In genomic region chr3:34837644-34838332, GRCm38 (mm10) we compare ENCODE assay signal across 14 mouse cellular contexts.
DNase-seq lines count a peak whose midpoint lies in the region; ATAC-seq lines count a peak whose summit lies in the region.
"Had no signal": no experiment of that assay in that cellular context is flagged by ENCODE, and none has a peak within 500 bp of the region (broad histone marks: within the 10 kb centered on the region; RNA-seq: fewer than 3 reads in every experiment).

No protein-coding gene starts in this region.

- DNase-seq in embryo, embryonic 11 days = peak; percentile 17
- DNase-seq in embryo, embryonic 10 days (ENCODE audit: low spot score) = no peak
- DNase-seq in limb, embryonic 10.5 days (ENCODE audit: low spot score) = no peak
- DNase-seq in forebrain, embryonic 14.5 days (ENCODE audit: low spot score) = peak; percentile 84
- DNase-seq in urinary bladder, adult 2 months (ENCODE audit: low spot score) = no peak
- DNase-seq in kidney, postnatal 36 days = no peak
- DNase-seq: adrenal gland, adult 2 months; gastrocnemius, postnatal 10 days; kidney, postnatal 25 days had no signal

- H3K9ac ChIP-seq in limb, embryonic 13.5 days = no peak overlapping the region
- H3K9ac ChIP-seq in forebrain, embryonic 14.5 days (ENCODE audit: low read length) = no peak overlapping the region; the same call in 1 of the 2 replicates
- H3K9ac ChIP-seq in neural tube, embryonic 14.5 days (replicated peaks; ENCODE audit: low read depth, low read length) = no peak overlapping the region
- H3K9ac ChIP-seq: lung, embryonic 15.5 days had no signal

- ATAC-seq in limb, embryonic 13.5 days (ENCODE audit: low FRiP score, low read depth) = peak; percentile 36; the same call in 1 of the 2 replicates
- peak; percentile 84 for ATAC-seq in forebrain, embryonic 14.5 days
- ATAC-seq in neural tube, embryonic 14.5 days (ENCODE audit: low read depth) = peak; percentile 50; the same call in 1 of the 2 replicates

- WGBS in limb, embryonic 13.5 days = 57% methylated on average over 11 of the region's 11 CpGs
- 82% methylated on average over 11 of the region's 11 CpGs for WGBS in limb, embryonic 10.5 days
- 4% methylated on average over 11 of the region's 11 CpGs for WGBS in forebrain, embryonic 14.5 days
- WGBS in neural tube, embryonic 14.5 days = 40% methylated on average over 11 of the region's 11 CpGs

- no peaks in the 10 kb centered on the region for H3K27me3 ChIP-seq in limb, embryonic 13.5 days
- no peaks in the 10 kb centered on the region for H3K27me3 ChIP-seq in limb, embryonic 10.5 days (ENCODE audit: low read depth, poor library complexity, severe bottlenecking)
- H3K27me3 ChIP-seq in forebrain, embryonic 14.5 days (replicated peaks; ENCODE audit: control insufficient read depth, insufficient read depth, low read length) = no peaks in the 10 kb centered on the region
- H3K27me3 ChIP-seq in neural tube, embryonic 14.5 days (ENCODE audit: control insufficient read depth, insufficient read depth, low read length) = peaks cover 4% of the 10 kb centered on the region; the same call in 1 of the 2 replicates
- H3K27me3 ChIP-seq: lung, embryonic 15.5 days; megakaryocyte, embryonic 14.5 days had no signal

- no peaks in the 10 kb centered on the region for H3K9me3 ChIP-seq in limb, embryonic 13.5 days
- no peaks in the 10 kb centered on the region for H3K9me3 ChIP-seq in limb, embryonic 10.5 days (replicated peaks)
- no peaks in the 10 kb centered on the region for H3K9me3 ChIP-seq in forebrain, embryonic 14.5 days (replicated peaks; ENCODE audit: control insufficient read depth, low read length)
- no peaks in the 10 kb centered on the region for H3K9me3 ChIP-seq in neural tube, embryonic 14.5 days (ENCODE audit: control insufficient read depth, low read length)
- H3K9me3 ChIP-seq: lung, embryonic 15.5 days had no signal

- H3K36me3 ChIP-seq in limb, embryonic 13.5 days = no peaks in the 10 kb centered on the region
- no peaks in the 10 kb centered on the region for H3K36me3 ChIP-seq in limb, embryonic 10.5 days
- no peaks in the 10 kb centered on the region for H3K36me3 ChIP-seq in forebrain, embryonic 14.5 days (ENCODE audit: control insufficient read depth, insufficient read depth, low read length)
- no peaks in the 10 kb centered on the region for H3K36me3 ChIP-seq in neural tube, embryonic 14.5 days (ENCODE audit: control insufficient read depth, insufficient read depth, low read length)
- H3K36me3 ChIP-seq: lung, embryonic 15.5 days had no signal

- H3K4me2 ChIP-seq in limb, embryonic 13.5 days (replicated peaks) = no peak overlapping the region
- peak overlapping the region; percentile 38 for H3K4me2 ChIP-seq in forebrain, embryonic 14.5 days (ENCODE audit: low read length)
- no peak overlapping the region for H3K4me2 ChIP-seq in neural tube, embryonic 14.5 days (ENCODE audit: low read depth, low read length)
- H3K4me2 ChIP-seq: heart, embryonic 11.5 days; lung, embryonic 15.5 days had no signal

- 0 out of 2 replicates have a peak, but pooled peaks cover 13% of the 10 kb centered on the region for H3K4me1 ChIP-seq in limb, embryonic 13.5 days
- peaks cover 11% of the 10 kb centered on the region for H3K4me1 ChIP-seq in limb, embryonic 10.5 days
- H3K4me1 ChIP-seq in forebrain, embryonic 14.5 days (ENCODE audit: control insufficient read depth, insufficient read depth, low read length) = peaks cover 23% of the 10 kb centered on the region
- peaks cover 10% of the 10 kb centered on the region for H3K4me1 ChIP-seq in neural tube, embryonic 14.5 days (ENCODE audit: control insufficient read depth, insufficient read depth, low read length)
- H3K4me1 ChIP-seq: lung, embryonic 15.5 days; megakaryocyte, embryonic 14.5 days had no signal

- H3K27ac ChIP-seq in limb, embryonic 13.5 days = no peak overlapping the region
- H3K27ac ChIP-seq in limb, embryonic 10.5 days = no peak overlapping the region
- H3K27ac ChIP-seq in forebrain, embryonic 14.5 days (ENCODE audit: low read depth, low read length) = peak overlapping the region; percentile 76
- no peak overlapping the region for H3K27ac ChIP-seq in neural tube, embryonic 14.5 days (ENCODE audit: low read depth, low read length)
- H3K27ac ChIP-seq: lung, embryonic 15.5 days had no signal

- no peak overlapping the region for H3K4me3 ChIP-seq in limb, embryonic 13.5 days
- H3K4me3 ChIP-seq in limb, embryonic 10.5 days = no peak overlapping the region
- H3K4me3 ChIP-seq in forebrain, embryonic 14.5 days (ENCODE audit: low read depth, low read length) = no peak overlapping the region
- no peak overlapping the region for H3K4me3 ChIP-seq in neural tube, embryonic 14.5 days (ENCODE audit: low read depth, low read length)
- H3K4me3 ChIP-seq: lung, embryonic 15.5 days; megakaryocyte, embryonic 14.5 days had no signal

Comparison
In these comparisons a context has a peak if more than half of its experiments do, and no peak if none do; other contexts are left out.
1. DNase-seq: peak in embryo, embryonic 11 days (single experiment) and forebrain, embryonic 14.5 days (single experiment); none in embryo, embryonic 10 days (single experiment), limb, embryonic 10.5 days (single experiment), urinary bladder, adult 2 months (single experiment) and kidney, postnatal 36 days (0 of 2).
2. Peak in every context shown above with its lines, with median percentiles within 50 percentile points of each other: ATAC-seq.